8 mouse cellular contexts compared by ENCODE assay signal in the genomic region with DNA sequence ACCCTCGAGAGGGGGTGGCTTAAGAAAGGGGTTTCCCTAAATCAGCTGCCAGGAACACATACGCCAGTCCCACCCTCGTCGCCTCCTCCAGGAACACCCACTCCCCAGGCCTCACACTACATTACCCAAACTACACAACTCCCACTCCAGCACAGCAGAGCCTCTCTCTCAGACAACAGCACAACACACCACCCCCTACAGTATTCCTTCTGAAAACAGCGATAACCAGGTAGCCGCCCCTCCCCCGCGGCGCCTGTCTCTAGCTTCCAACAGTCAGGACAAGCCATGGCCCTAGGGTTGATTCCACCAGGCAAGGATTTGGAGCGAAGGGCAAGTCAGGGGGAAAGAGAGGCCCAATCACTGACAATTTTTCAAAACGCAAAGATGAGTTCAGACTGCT. TPM values are rescaled to one million over a fixed set of nuclear protein-coding genes. Genes with fewer than 3 reads are reported as not detected.
DNase-seq lines count a peak whose midpoint lies in the region; ATAC-seq and TF ChIP-seq lines count a peak whose summit lies in the region.

No protein-coding gene starts in this region.

- H3K9me3 ChIP-seq in hindbrain, embryonic 11.5 days (ENCODE audit: control insufficient read depth, low read length), result no peaks in the 10 kb centered on the region
- no peaks in the 10 kb centered on the region for H3K9me3 ChIP-seq in limb, embryonic 13.5 days

- TF ChIP-seq CTCF in gastrocnemius, adult 2 months (IDR thresholded peaks at IDR 0.05), result no peak

- no peak overlapping the region for H3K9ac ChIP-seq in hindbrain, embryonic 11.5 days (ENCODE audit: low read depth, low read length)
- H3K9ac ChIP-seq in limb, embryonic 13.5 days, result no peak overlapping the region

- 0 out of 2 replicates have a peak, but pooled peaks cover 10% of the 10 kb centered on the region for H3K4me1 ChIP-seq in hindbrain, embryonic 11.5 days (replicated peaks; ENCODE audit: control insufficient read depth, insufficient read depth, low read length)
- peaks cover 14% of the 10 kb centered on the region for H3K4me1 ChIP-seq in limb, embryonic 13.5 days

- no peak for DNase-seq in gastrocnemius, adult 2 months
- no peak for DNase-seq in gastrocnemius, postnatal 14 days
- DNase-seq in cerebellum, adult 8-10 months, result peak; percentile 55
- peak; percentile 48 for DNase-seq in hindbrain, embryonic 11.5 days (ENCODE audit: low spot score)
- DNase-seq in right cerebral cortex, adult 18-20 months, result peak; percentile 41
- DNase-seq in adrenal gland, postnatal 14 days, result no peak
- DNase-seq in urinary bladder, adult 2 months (ENCODE audit: low spot score), result no peak

- peaks cover 3% of the 10 kb centered on the region; the same call in 1 of the 2 replicates for H3K27me3 ChIP-seq in hindbrain, embryonic 11.5 days (ENCODE audit: control insufficient read depth, insufficient read depth, low read length)
- H3K27me3 ChIP-seq in limb, embryonic 13.5 days, result peaks cover 44% of the 10 kb centered on the region

- H3K36me3 ChIP-seq in hindbrain, embryonic 11.5 days (ENCODE audit: control insufficient read depth, insufficient read depth, low read length), result no peaks in the 10 kb centered on the region
- H3K36me3 ChIP-seq in limb, embryonic 13.5 days, result no peaks in the 10 kb centered on the region

- WGBS in hindbrain, embryonic 11.5 days, result 8% methylated on average over 11 of the region's 11 CpGs
- 9% methylated on average over 11 of the region's 11 CpGs for WGBS in limb, embryonic 13.5 days

- intact Hi-C loops in gastrocnemius, adult 2 months (cut with DNase I), result no loop called here
- intact Hi-C loops in gastrocnemius, postnatal 14 days (cut with DNase I; ENCODE audit: low total_unique reads), result no loop called here

- peak overlapping the region; percentile 78 for H3K4me3 ChIP-seq in gastrocnemius, adult 2 months
- H3K4me3 ChIP-seq in hindbrain, embryonic 11.5 days (ENCODE audit: low read depth, low read length), result peak overlapping the region; percentile 83
- H3K4me3 ChIP-seq in limb, embryonic 13.5 days, result no peak overlapping the region

- peak overlapping the region; percentile 95 for H3K4me2 ChIP-seq in hindbrain, embryonic 11.5 days (replicated peaks; ENCODE audit: low read depth, low read length)
- H3K4me2 ChIP-seq in limb, embryonic 13.5 days (replicated peaks), result peak overlapping the region; percentile 99

- 0 out of 2 replicates have a peak, but pooled peaks have one; percentile 15 for ATAC-seq in hindbrain, embryonic 11.5 days (ENCODE audit: low FRiP score)
- ATAC-seq in limb, embryonic 13.5 days (ENCODE audit: low FRiP score, low read depth), result no peak

- no peak overlapping the region for H3K27ac ChIP-seq in gastrocnemius, adult 2 months
- no peak overlapping the region for H3K27ac ChIP-seq in hindbrain, embryonic 11.5 days (ENCODE audit: low read depth, low read length)
- H3K27ac ChIP-seq in limb, embryonic 13.5 days, result no peak overlapping the region

RNA-seq across cellular contexts. Expression of gene Rtn1, which starts 1.7 kb away (rescaled TPM):
- total RNA-seq in gastrocnemius, adult 2 months (2021), result 1 to 10 TPM; 1.3 to 2.3 TPM
- 1 to 10 TPM; 3.3 to 4.6 TPM for total RNA-seq in gastrocnemius, postnatal 14 days (2021)
- 488 and 505 TPM in 2 replicates for polyA plus RNA-seq in hindbrain, embryonic 11.5 days (2014; fragmentation: Nextera tagmentation; extraction: Ambion mirVana)
- 7.3 and 11.2 TPM in 2 replicates for polyA plus RNA-seq in limb, embryonic 13.5 days (2015; fragmentation: Nextera tagmentation; extraction: Ambion mirVana)
- 19.1 and 37.3 TPM in 2 replicates for total RNA-seq in adrenal gland, postnatal 14 days (2021)
- polyA plus RNA-seq in urinary bladder, adult 2 months (2012; rRNA removed), result 2.8 and 2.9 TPM in 2 replicates

RNA-seq across cellular contexts. Expression of gene Lrrc9, which starts 34.5 kb away (rescaled TPM):
- under 1 TPM in 1 of 2 experiments, not detected in 1; 0.10 TPM for total RNA-seq in gastrocnemius, adult 2 months (2021)
- total RNA-seq in gastrocnemius, postnatal 14 days (2021), result under 1 TPM in 1 of 2 experiments, not detected in 1; 0.06 TPM
- polyA plus RNA-seq in hindbrain, embryonic 11.5 days (2014; fragmentation: Nextera tagmentation; extraction: Ambion mirVana), result 2.4 and 2.9 TPM in 2 replicates
- 0.43 and 0.59 TPM in 2 replicates for polyA plus RNA-seq in limb, embryonic 13.5 days (2015; fragmentation: Nextera tagmentation; extraction: Ambion mirVana)
- 2.9 and 4.4 TPM in 2 replicates for total RNA-seq in adrenal gland, postnatal 14 days (2021)
- 0.07 TPM in 2 replicates for polyA plus RNA-seq in urinary bladder, adult 2 months (2012; rRNA removed)

Comparison
In these comparisons a context has a peak if more than half of its experiments do, and no peak if none do; other contexts are left out.
1. DNase-seq: peak in cerebellum, adult 8-10 months (single experiment), hindbrain, embryonic 11.5 days (single experiment) and right cerebral cortex, adult 18-20 months (single experiment); none in gastrocnemius, adult 2 months (single experiment), gastrocnemius, postnatal 14 days (single experiment), adrenal gland, postnatal 14 days (single experiment) and urinary bladder, adult 2 months (single experiment).